Mouse (Mus musculus): ENCODE results near the gene Acaa1b. TPM values are rescaled to one million over a fixed set of nuclear protein-coding genes. Genes with fewer than 3 reads are reported as not detected.

Gene Acaa1b
- polyA plus RNA-seq, 1 experiment from 2014 or later = 1.5 TPM

- Histone ChIP-seq H3K4me3 (no peak overlapping the region), H3K27me3 (replicated peaks) (no peaks in the 10 kb centered on the region), H3K4me2 (replicated peaks) (no peak overlapping the region), H3K9ac (no peak overlapping the region), H3K9me3 (no peaks in the 10 kb centered on the region), H3K27ac (no peak overlapping the region), H3K4me1 (no peaks in the 10 kb centered on the region), H3K36me3 (no peaks in the 10 kb centered on the region)
- no peak for ATAC-seq (ENCODE audit: low FRiP score, low read depth)
- 89% methylated on average over 2 of the region's 2 CpGs for WGBS
Observed at GRCm38 (mm10) chr9:119138836-119139235, 18.1 kb downstream of the Acaa1b start.

- no peak for ATAC-seq (ENCODE audit: low FRiP score, low read depth)
- H3K9me3 ChIP-seq = no peaks in the 10 kb centered on the region
- WGBS = 71% methylated on average over 5 of the region's 5 CpGs
Observed at GRCm38 (mm10) chr9:119130692-119131091, 26.2 kb downstream of the Acaa1b start.

GRCm38 (mm10) chr9:119128436-119129181 lies 28.3 kb downstream of the Acaa1b start:
- no peaks in the 10 kb centered on the region for H3K9me3 ChIP-seq
- no peak overlapping the region for H3K4me3 ChIP-seq
- H3K36me3 ChIP-seq = no peaks in the 10 kb centered on the region
- WGBS = 82% methylated on average over 12 of the region's 12 CpGs
- H3K27ac ChIP-seq = no peak overlapping the region
- peaks cover 5% of the 10 kb centered on the region; the same call in 1 of the 2 replicates for H3K4me1 ChIP-seq
- H3K27me3 ChIP-seq (replicated peaks) = no peaks in the 10 kb centered on the region
- ATAC-seq (ENCODE audit: low FRiP score, low read depth) = no peak
- no peak overlapping the region for H3K9ac ChIP-seq
- no peak overlapping the region for H3K4me2 ChIP-seq (replicated peaks)

More at GRCm38 (mm10) chr9:119130692-119131091, 26.2 kb downstream of the Acaa1b start:
- no peak overlapping the region for H3K4me2 ChIP-seq (replicated peaks)
- H3K9ac ChIP-seq = no peak overlapping the region
- no peak overlapping the region for H3K27ac ChIP-seq
- no peaks in the 10 kb centered on the region for H3K36me3 ChIP-seq
- peaks cover 5% of the 10 kb centered on the region; the same call in 1 of the 2 replicates for H3K4me1 ChIP-seq
- H3K27me3 ChIP-seq (replicated peaks) = no peaks in the 10 kb centered on the region
- no peak overlapping the region for H3K4me3 ChIP-seq

DNA sequence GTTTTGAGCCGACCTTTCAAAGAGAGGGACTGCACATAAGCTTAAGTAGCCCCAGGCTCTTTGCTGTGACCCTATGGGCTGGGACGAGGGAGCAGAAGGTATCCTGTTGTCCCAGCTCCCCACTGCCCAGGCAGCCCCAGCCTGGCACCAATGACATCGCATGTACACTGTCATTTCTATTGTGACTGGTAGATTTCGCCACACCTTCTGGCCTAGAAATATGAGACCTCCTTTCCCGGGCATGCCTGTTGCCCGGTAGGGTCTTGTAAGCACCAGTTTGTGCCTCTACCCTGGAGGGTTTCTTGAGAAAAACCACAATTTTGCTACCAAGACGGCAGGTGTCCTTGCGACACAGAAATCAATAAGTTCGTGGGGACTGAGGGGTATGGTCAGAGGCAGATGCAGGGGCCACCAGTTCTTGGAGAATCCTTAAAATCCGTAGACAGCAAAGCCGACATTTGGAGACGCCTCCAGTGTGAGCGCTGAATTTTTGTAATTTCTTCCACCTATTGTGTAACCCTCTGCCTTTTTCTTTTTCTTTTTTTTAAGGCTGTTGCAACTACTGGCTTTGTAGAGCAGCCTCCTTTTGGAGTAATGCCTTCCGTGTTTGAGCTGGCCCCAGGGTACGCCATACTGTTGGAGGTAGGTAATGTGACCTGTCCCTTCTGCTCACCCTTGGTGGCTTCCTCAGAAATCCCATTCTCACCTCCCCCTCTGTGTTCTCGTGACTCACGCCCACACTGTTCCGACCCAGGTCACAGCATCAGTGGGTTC lies 34.1 kb downstream of the Acaa1b start:
- no peak overlapping the region for H3K4me2 ChIP-seq (replicated peaks)
- no peak overlapping the region for H3K4me3 ChIP-seq
- no peaks in the 10 kb centered on the region for H3K36me3 ChIP-seq
- WGBS = 86% methylated on average over 18 of the region's 18 CpGs
- peaks cover 4% of the 10 kb centered on the region; the same call in 1 of the 2 replicates for H3K4me1 ChIP-seq
- H3K9ac ChIP-seq = no peak overlapping the region
- no peaks in the 10 kb centered on the region for H3K27me3 ChIP-seq (replicated peaks)
- no peak overlapping the region for H3K27ac ChIP-seq
- ATAC-seq (ENCODE audit: low FRiP score, low read depth) = no peak
- no peaks in the 10 kb centered on the region for H3K9me3 ChIP-seq

DNA sequence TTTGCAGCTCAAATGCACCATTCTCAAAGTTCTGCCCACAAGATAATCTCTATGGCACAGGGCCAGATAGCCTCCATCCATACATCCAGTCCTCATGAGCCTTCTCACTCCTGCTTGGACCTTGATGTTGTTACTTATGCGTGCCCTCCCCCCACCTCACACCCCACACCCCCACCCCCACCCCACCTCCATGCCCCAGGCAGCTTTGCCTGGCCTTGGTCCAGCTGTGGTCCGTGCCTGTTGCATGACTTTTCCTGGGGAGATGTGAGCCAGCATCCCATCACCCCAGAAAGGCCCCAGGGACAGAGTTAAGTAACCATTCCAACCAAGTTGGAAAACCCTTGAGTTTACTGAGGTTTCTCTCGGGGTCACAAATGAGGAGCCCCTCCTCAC lies 36.7 kb downstream of the Acaa1b start:
- Histone ChIP-seq H3K9me3 (no peaks in the 10 kb centered on the region), H3K9ac (no peak overlapping the region), H3K27ac (no peak overlapping the region), H3K4me3 (no peak overlapping the region), H3K36me3 (no peaks in the 10 kb centered on the region), H3K4me1 (peaks cover 4% of the 10 kb centered on the region; the same call in 1 of the 2 replicates), H3K27me3 (replicated peaks) (no peaks in the 10 kb centered on the region), H3K4me2 (replicated peaks) (no peak overlapping the region)
- WGBS = 76% methylated on average over 3 of the region's 3 CpGs
- no peak for ATAC-seq (ENCODE audit: low FRiP score, low read depth)

- Histone ChIP-seq H3K4me3 (no peak overlapping the region), H3K27me3 (replicated peaks) (no peaks in the 10 kb centered on the region), H3K4me2 (replicated peaks) (no peak overlapping the region), H3K9me3 (no peaks in the 10 kb centered on the region), H3K36me3 (no peaks in the 10 kb centered on the region), H3K27ac (no peak overlapping the region), H3K9ac (no peak overlapping the region), H3K4me1 (peaks cover 4% of the 10 kb centered on the region; the same call in 1 of the 2 replicates)
- 92% methylated on average over 19 of the region's 19 CpGs for WGBS
- no peak for ATAC-seq (ENCODE audit: low FRiP score, low read depth)
Observed at GRCm38 (mm10) chr9:119119409-119120167, 37.3 kb downstream of the Acaa1b start.

- H3K9ac ChIP-seq = no peak overlapping the region
- no peak overlapping the region for H3K27ac ChIP-seq
- H3K4me3 ChIP-seq = no peak overlapping the region
- H3K27me3 ChIP-seq (replicated peaks) = no peaks in the 10 kb centered on the region
- no peak for ATAC-seq (ENCODE audit: low FRiP score, low read depth)
- no peak overlapping the region for H3K4me2 ChIP-seq (replicated peaks)
- peaks cover 10% of the 10 kb centered on the region for H3K4me1 ChIP-seq
- no peaks in the 10 kb centered on the region for H3K36me3 ChIP-seq
- no peaks in the 10 kb centered on the region for H3K9me3 ChIP-seq
- 88% methylated on average over 17 of the region's 17 CpGs for WGBS
Observed at GRCm38 (mm10) chr9:119114911-119115310, 42.0 kb downstream of the Acaa1b start.

DNA sequence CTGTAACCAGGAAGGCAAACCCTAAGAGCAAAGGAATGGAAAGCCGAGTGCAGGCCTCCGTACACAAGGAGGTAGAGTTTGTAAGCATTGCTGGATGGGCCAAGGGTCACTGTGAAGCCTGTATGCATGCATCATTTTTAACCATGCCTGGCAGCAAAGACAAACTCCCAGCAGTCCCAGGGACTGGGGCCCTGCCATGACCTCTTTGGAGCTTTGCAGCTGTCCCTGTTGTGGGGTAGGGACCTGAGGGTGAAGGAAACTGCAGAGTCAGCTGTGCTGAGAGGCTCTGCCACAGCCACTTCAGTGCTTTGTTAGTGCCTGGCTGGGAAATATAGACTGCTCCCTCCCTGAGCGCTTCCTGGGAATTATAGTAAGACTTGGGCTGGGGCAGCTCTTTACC lies 46.3 kb downstream of the Acaa1b start:
- H3K9me3 ChIP-seq = no peaks in the 10 kb centered on the region
- H3K4me2 ChIP-seq (replicated peaks) = no peak overlapping the region
- 51% methylated on average over 3 of the region's 3 CpGs for WGBS
- no peaks in the 10 kb centered on the region for H3K36me3 ChIP-seq
- H3K27me3 ChIP-seq (replicated peaks) = no peaks in the 10 kb centered on the region
- no peak overlapping the region for H3K27ac ChIP-seq
- peaks cover 7% of the 10 kb centered on the region for H3K4me1 ChIP-seq
- no peak overlapping the region for H3K9ac ChIP-seq
- ATAC-seq (ENCODE audit: low FRiP score, low read depth) = no peak
- H3K4me3 ChIP-seq = no peak overlapping the region

DNA sequence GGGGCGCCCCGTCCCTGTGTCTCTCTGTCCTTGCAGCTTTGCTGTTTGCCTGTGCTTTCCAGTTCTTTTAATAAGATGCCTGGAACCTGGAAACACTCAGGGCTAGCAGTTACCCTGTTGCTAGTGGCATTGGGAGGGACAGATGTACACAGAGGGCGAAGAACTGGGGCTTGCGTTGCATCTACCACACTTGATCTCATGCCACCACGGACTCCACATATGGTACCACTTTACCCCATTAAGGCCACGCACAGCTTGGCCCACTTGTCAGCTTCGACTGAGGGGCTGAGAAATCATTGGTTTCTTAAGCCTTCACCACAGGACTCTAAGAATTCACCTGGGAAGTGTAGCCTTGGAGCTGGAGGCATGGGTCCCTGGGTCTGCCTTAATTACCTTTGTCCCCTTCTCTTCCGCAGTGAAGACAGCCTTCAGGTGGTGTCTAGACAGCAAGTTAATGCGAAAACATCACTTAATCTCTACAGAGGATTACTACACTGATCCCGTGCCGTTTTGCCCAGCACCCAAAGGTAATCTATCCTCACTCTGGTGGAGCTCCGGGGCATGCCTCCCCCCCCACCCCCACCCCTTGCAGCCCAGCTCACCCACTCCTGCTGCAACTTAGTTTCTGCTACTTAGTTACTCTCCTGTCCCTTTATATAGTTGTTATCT lies 47.1 kb downstream of the Acaa1b start:
- WGBS = 60% methylated on average over 12 of the region's 12 CpGs
- Histone ChIP-seq H3K9me3 (no peaks in the 10 kb centered on the region), H3K4me2 (replicated peaks) (no peak overlapping the region), H3K27me3 (replicated peaks) (no peaks in the 10 kb centered on the region), H3K27ac (no peak overlapping the region), H3K4me1 (peaks cover 7% of the 10 kb centered on the region), H3K36me3 (no peaks in the 10 kb centered on the region), H3K4me3 (no peak overlapping the region), H3K9ac (no peak overlapping the region)
- no peak for ATAC-seq (ENCODE audit: low FRiP score, low read depth)

DNA sequence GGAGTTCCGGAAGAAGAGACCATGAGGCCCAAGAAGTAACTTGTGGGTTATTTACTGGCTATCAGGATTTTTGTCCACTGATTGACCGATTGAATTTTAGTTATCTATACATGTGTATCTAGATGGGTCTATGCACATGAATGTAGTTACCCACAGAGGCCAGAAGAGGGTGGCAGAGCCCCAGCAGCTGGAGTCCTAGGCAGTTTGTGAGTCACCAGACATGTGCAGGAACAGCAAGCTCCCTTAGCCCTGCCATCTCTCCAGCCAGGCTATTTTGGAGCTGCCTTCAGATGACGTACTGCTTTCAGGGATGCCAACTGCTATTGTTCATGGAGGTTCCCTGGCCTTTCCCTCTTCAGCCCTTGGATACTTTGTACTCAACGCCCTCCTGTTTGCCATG lies 49.3 kb downstream of the Acaa1b start:
- Histone ChIP-seq H3K27ac (no peak overlapping the region), H3K4me3 (no peak overlapping the region), H3K9ac (no peak overlapping the region), H3K9me3 (no peaks in the 10 kb centered on the region), H3K36me3 (no peaks in the 10 kb centered on the region), H3K4me1 (peaks cover 13% of the 10 kb centered on the region), H3K4me2 (replicated peaks) (no peak overlapping the region), H3K27me3 (replicated peaks) (no peaks in the 10 kb centered on the region; the same call in 1 of the 2 replicates)
- no peak for ATAC-seq (ENCODE audit: low FRiP score, low read depth)
- 88% methylated on average over 4 of the region's 4 CpGs for WGBS

GRCm38 (mm10) chr9:119102783-119103113 lies 54.1 kb downstream of the Acaa1b start:
- no peaks in the 10 kb centered on the region; the same call in 1 of the 2 replicates for H3K27me3 ChIP-seq (replicated peaks)
- peak overlapping the region; percentile 81 for H3K4me2 ChIP-seq (replicated peaks)
- no peaks in the 10 kb centered on the region for H3K9me3 ChIP-seq
- no peak; the same call in 1 of the 2 replicates for ATAC-seq (ENCODE audit: low FRiP score, low read depth)
- H3K36me3 ChIP-seq = no peaks in the 10 kb centered on the region
- no peak overlapping the region for H3K27ac ChIP-seq
- H3K4me3 ChIP-seq = peak overlapping the region; percentile 55
- WGBS = 4% methylated on average over 19 of the region's 19 CpGs
- H3K4me1 ChIP-seq = 0 out of 2 replicates have a peak, but pooled peaks cover 13% of the 10 kb centered on the region
- H3K9ac ChIP-seq = peak overlapping the region; percentile 46
